Mouse (Mus musculus): Measurements from ENCODE around the gene Fam81a. TPM values are rescaled to one million over a fixed set of nuclear protein-coding genes. Genes with fewer than 3 reads are reported as not detected.

The Fam81a gene
- polyA plus RNA-seq, 1 experiment from 2014 or later, result 14.9 TPM

- 78% methylated on average over 9 of the region's 9 CpGs for WGBS
- no peaks in the 10 kb centered on the region for H3K27me3 ChIP-seq (ENCODE audit: insufficient read depth, low read length)
- H3K4me2 ChIP-seq (replicated peaks; ENCODE audit: low read depth, low read length), result no peak overlapping the region
- no peak overlapping the region for H3K27ac ChIP-seq (ENCODE audit: low read length)
- H3K36me3 ChIP-seq (ENCODE audit: insufficient read depth, low read length), result no peaks in the 10 kb centered on the region
- H3K4me1 ChIP-seq (ENCODE audit: insufficient read depth, low read length), result peaks cover 10% of the 10 kb centered on the region
- no peak for ATAC-seq (ENCODE audit: low FRiP score, low TSS enrichment)
- H3K4me3 ChIP-seq (ENCODE audit: low read length), result no peak overlapping the region
- H3K9ac ChIP-seq (replicated peaks; ENCODE audit: low read length), result no peak overlapping the region
- no peaks in the 10 kb centered on the region for H3K9me3 ChIP-seq (ENCODE audit: low read length)
Measured at GRCm38 (mm10) chr9:70134215-70134614, 8.1 kb downstream of the Fam81a start.

GRCm38 (mm10) chr9:70130786-70131185 lies 11.6 kb downstream of the Fam81a start:
- no peaks in the 10 kb centered on the region for H3K9me3 ChIP-seq (ENCODE audit: low read length)
- no peak overlapping the region for H3K27ac ChIP-seq (ENCODE audit: low read length)
- H3K36me3 ChIP-seq (ENCODE audit: insufficient read depth, low read length), result no peaks in the 10 kb centered on the region
- H3K4me1 ChIP-seq (ENCODE audit: insufficient read depth, low read length), result no peaks in the 10 kb centered on the region
- H3K9ac ChIP-seq (replicated peaks; ENCODE audit: low read length), result no peak overlapping the region
- H3K4me2 ChIP-seq (replicated peaks; ENCODE audit: low read depth, low read length), result no peak overlapping the region
- no peak for ATAC-seq (ENCODE audit: low FRiP score, low TSS enrichment)
- H3K4me3 ChIP-seq (ENCODE audit: low read length), result no peak overlapping the region
- no peaks in the 10 kb centered on the region for H3K27me3 ChIP-seq (ENCODE audit: insufficient read depth, low read length)
- 95% methylated on average over 5 of the region's 5 CpGs for WGBS

- no peaks in the 10 kb centered on the region for H3K36me3 ChIP-seq (ENCODE audit: insufficient read depth, low read length)
- no peak overlapping the region for H3K27ac ChIP-seq (ENCODE audit: low read length)
- H3K4me3 ChIP-seq (ENCODE audit: low read length), result peak overlapping the region; percentile 33
- H3K4me2 ChIP-seq (replicated peaks; ENCODE audit: low read depth, low read length), result peak overlapping the region; percentile 56
- 4% methylated on average over 10 of the region's 10 CpGs for WGBS
- peaks cover 5% of the 10 kb centered on the region; the same call in 1 of the 2 replicates for H3K4me1 ChIP-seq (ENCODE audit: insufficient read depth, low read length)
- peak; percentile 79 for ATAC-seq (ENCODE audit: low FRiP score, low TSS enrichment)
- no peaks in the 10 kb centered on the region for H3K9me3 ChIP-seq (ENCODE audit: low read length)
- peak overlapping the region; percentile 48 for H3K9ac ChIP-seq (replicated peaks; ENCODE audit: low read length)
- no peaks in the 10 kb centered on the region for H3K27me3 ChIP-seq (ENCODE audit: insufficient read depth, low read length)
Measured at GRCm38 (mm10) chr9:70111869-70112286, 30.5 kb downstream of the Fam81a start.

GRCm38 (mm10) chr9:70110871-70111270 lies 31.5 kb downstream of the Fam81a start:
- no peak overlapping the region for H3K4me2 ChIP-seq (replicated peaks; ENCODE audit: low read depth, low read length)
- H3K4me1 ChIP-seq (ENCODE audit: insufficient read depth, low read length), result peaks cover 5% of the 10 kb centered on the region; the same call in 1 of the 2 replicates
- H3K27ac ChIP-seq (ENCODE audit: low read length), result no peak overlapping the region
- no peak overlapping the region for H3K4me3 ChIP-seq (ENCODE audit: low read length)
- no peaks in the 10 kb centered on the region for H3K36me3 ChIP-seq (ENCODE audit: insufficient read depth, low read length)
- no peak for ATAC-seq (ENCODE audit: low FRiP score, low TSS enrichment)
- H3K27me3 ChIP-seq (ENCODE audit: insufficient read depth, low read length), result no peaks in the 10 kb centered on the region
- H3K9me3 ChIP-seq (ENCODE audit: low read length), result no peaks in the 10 kb centered on the region
- H3K9ac ChIP-seq (replicated peaks; ENCODE audit: low read length), result no peak overlapping the region
- 58% methylated on average over 7 of the region's 7 CpGs for WGBS

GRCm38 (mm10) chr9:70109279-70109678 lies 33.1 kb downstream of the Fam81a start:
- Histone ChIP-seq H3K9ac (replicated peaks; ENCODE audit: low read length) (no peak overlapping the region), H3K4me3 (ENCODE audit: low read length) (no peak overlapping the region), H3K36me3 (ENCODE audit: insufficient read depth, low read length) (no peaks in the 10 kb centered on the region), H3K27ac (ENCODE audit: low read length) (no peak overlapping the region), H3K9me3 (ENCODE audit: low read length) (no peaks in the 10 kb centered on the region), H3K4me2 (replicated peaks; ENCODE audit: low read depth, low read length) (no peak overlapping the region), H3K4me1 (ENCODE audit: insufficient read depth, low read length) (peaks cover 5% of the 10 kb centered on the region; the same call in 1 of the 2 replicates), H3K27me3 (ENCODE audit: insufficient read depth, low read length) (no peaks in the 10 kb centered on the region)
- no peak for ATAC-seq (ENCODE audit: low FRiP score, low TSS enrichment)
- 13% methylated on average over 3 of the region's 3 CpGs for WGBS

- ATAC-seq (ENCODE audit: low FRiP score, low TSS enrichment), result no peak
- 81% methylated on average over 5 of the region's 5 CpGs for WGBS
- no peaks in the 10 kb centered on the region for H3K36me3 ChIP-seq (ENCODE audit: insufficient read depth, low read length)
Measured at GRCm38 (mm10) chr9:70108151-70108550, 34.2 kb downstream of the Fam81a start.

GRCm38 (mm10) chr9:70105573-70105972 lies 36.8 kb downstream of the Fam81a start:
- H3K4me2 ChIP-seq (replicated peaks; ENCODE audit: low read depth, low read length), result no peak overlapping the region
- H3K9ac ChIP-seq (replicated peaks; ENCODE audit: low read length), result no peak overlapping the region
- ATAC-seq (ENCODE audit: low FRiP score, low TSS enrichment), result no peak
- WGBS, result 84% methylated on average over 5 of the region's 5 CpGs
- no peaks in the 10 kb centered on the region for H3K9me3 ChIP-seq (ENCODE audit: low read length)
- no peaks in the 10 kb centered on the region for H3K36me3 ChIP-seq (ENCODE audit: insufficient read depth, low read length)
- no peaks in the 10 kb centered on the region for H3K27me3 ChIP-seq (ENCODE audit: insufficient read depth, low read length)
- no peak overlapping the region for H3K4me3 ChIP-seq (ENCODE audit: low read length)
- no peaks in the 10 kb centered on the region for H3K4me1 ChIP-seq (ENCODE audit: insufficient read depth, low read length)
- H3K27ac ChIP-seq (ENCODE audit: low read length), result no peak overlapping the region

More at GRCm38 (mm10) chr9:70108151-70108550, 34.2 kb downstream of the Fam81a start:
- Histone ChIP-seq H3K4me1 (ENCODE audit: insufficient read depth, low read length) (peaks cover 5% of the 10 kb centered on the region; the same call in 1 of the 2 replicates), H3K27me3 (ENCODE audit: insufficient read depth, low read length) (no peaks in the 10 kb centered on the region), H3K4me3 (ENCODE audit: low read length) (no peak overlapping the region), H3K27ac (ENCODE audit: low read length) (no peak overlapping the region), H3K4me2 (replicated peaks; ENCODE audit: low read depth, low read length) (no peak overlapping the region), H3K9ac (replicated peaks; ENCODE audit: low read length) (no peak overlapping the region), H3K9me3 (ENCODE audit: low read length) (no peaks in the 10 kb centered on the region)

GRCm38 (mm10) chr9:70103106-70103505 lies 39.3 kb downstream of the Fam81a start:
- WGBS, result 54% methylated on average over 8 of the region's 8 CpGs
- Histone ChIP-seq H3K36me3 (ENCODE audit: insufficient read depth, low read length) (0 out of 2 replicates have a peak, but pooled peaks cover 5% of the 10 kb centered on the region), H3K9ac (replicated peaks; ENCODE audit: low read length) (no peak overlapping the region), H3K4me1 (ENCODE audit: insufficient read depth, low read length) (no peaks in the 10 kb centered on the region), H3K27me3 (ENCODE audit: insufficient read depth, low read length) (no peaks in the 10 kb centered on the region), H3K4me3 (ENCODE audit: low read length) (no peak overlapping the region), H3K27ac (ENCODE audit: low read length) (no peak overlapping the region), H3K4me2 (replicated peaks; ENCODE audit: low read depth, low read length) (no peak overlapping the region), H3K9me3 (ENCODE audit: low read length) (no peaks in the 10 kb centered on the region)
- ATAC-seq (ENCODE audit: low FRiP score, low TSS enrichment), result no peak

- Histone ChIP-seq H3K4me3 (ENCODE audit: low read length) (no peak overlapping the region), H3K36me3 (ENCODE audit: insufficient read depth, low read length) (0 out of 2 replicates have a peak, but pooled peaks cover 5% of the 10 kb centered on the region), H3K27ac (ENCODE audit: low read length) (no peak overlapping the region), H3K4me1 (ENCODE audit: insufficient read depth, low read length) (no peaks in the 10 kb centered on the region), H3K27me3 (ENCODE audit: insufficient read depth, low read length) (no peaks in the 10 kb centered on the region), H3K9ac (replicated peaks; ENCODE audit: low read length) (no peak overlapping the region), H3K9me3 (ENCODE audit: low read length) (no peaks in the 10 kb centered on the region), H3K4me2 (replicated peaks; ENCODE audit: low read depth, low read length) (no peak overlapping the region)
- WGBS, result 96% methylated on average over 2 of the region's 2 CpGs
- ATAC-seq (ENCODE audit: low FRiP score, low TSS enrichment), result no peak
Measured at GRCm38 (mm10) chr9:70097542-70097941, 44.8 kb downstream of the Fam81a start.

- no peak for ATAC-seq (ENCODE audit: low FRiP score, low TSS enrichment)
- Histone ChIP-seq H3K4me2 (replicated peaks; ENCODE audit: low read depth, low read length) (no peak overlapping the region), H3K27ac (ENCODE audit: low read length) (no peak overlapping the region), H3K36me3 (ENCODE audit: insufficient read depth, low read length) (0 out of 2 replicates have a peak, but pooled peaks cover 5% of the 10 kb centered on the region), H3K4me3 (ENCODE audit: low read length) (no peak overlapping the region), H3K4me1 (ENCODE audit: insufficient read depth, low read length) (no peaks in the 10 kb centered on the region), H3K9me3 (ENCODE audit: low read length) (no peaks in the 10 kb centered on the region), H3K9ac (replicated peaks; ENCODE audit: low read length) (no peak overlapping the region), H3K27me3 (ENCODE audit: insufficient read depth, low read length) (no peaks in the 10 kb centered on the region)
- 69% methylated on average over 6 of the region's 6 CpGs for WGBS
Measured at GRCm38 (mm10) chr9:70095016-70095415, 47.3 kb downstream of the Fam81a start.
